Mouse (Mus musculus) left cerebral cortex, adult 11 months (tissue): ENCODE results near the gene Rpp25.

Source experiments
- DNase-seq: peaks from one replicate; pipeline ENCODE4 v3.0.0; 2022; ENCODE audit warnings: low spot score

Gene Rpp25

DNA sequence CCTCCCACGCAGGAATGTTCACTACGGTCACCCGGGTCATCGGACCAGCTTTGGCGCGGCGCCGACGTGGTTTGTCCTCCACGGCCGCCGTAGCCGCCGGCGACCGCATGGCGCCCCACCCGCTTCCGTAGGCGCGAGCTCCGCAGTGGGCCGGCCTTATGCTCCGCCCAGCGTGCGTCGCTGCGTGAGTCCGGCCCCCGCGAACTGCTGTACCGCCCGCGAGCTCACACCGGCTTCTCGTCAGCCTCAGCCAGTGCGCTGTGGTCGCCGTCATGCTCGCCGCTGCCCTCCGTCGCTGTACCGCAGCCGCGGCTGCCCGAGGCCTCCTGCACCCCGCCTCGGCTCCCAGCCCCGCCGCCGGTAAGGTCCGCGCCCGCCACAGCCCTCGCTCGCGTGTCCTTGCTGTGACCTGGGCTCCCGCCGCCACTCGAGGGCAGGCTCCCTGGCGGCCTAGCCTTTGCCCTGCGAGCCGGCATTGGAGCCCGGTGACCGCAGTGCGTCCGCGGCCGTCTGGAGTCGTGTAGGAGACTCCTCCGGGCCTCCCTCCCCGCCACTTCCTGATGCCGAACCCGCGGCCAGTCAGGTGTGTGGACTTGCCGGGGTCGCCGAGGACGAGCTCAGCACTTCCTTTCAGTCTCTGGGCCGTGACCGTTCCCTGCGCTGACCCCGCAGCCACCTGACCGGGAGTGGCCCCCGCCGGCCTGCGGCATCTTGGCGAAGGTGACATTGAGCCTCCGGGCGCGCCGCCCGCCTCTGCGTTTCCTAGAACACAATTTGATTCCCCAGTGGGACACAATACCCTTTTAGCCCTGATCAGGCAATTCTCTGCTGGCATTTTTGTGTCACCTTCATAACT is 17.5 kb downstream of the Rpp25 start, which contains the start of gene Cox5a:
Cox5a (plus strand) TSS at position 219 of the 856 bp plus-strand sequence.
- peak; percentile 88 for DNase-seq

DNA sequence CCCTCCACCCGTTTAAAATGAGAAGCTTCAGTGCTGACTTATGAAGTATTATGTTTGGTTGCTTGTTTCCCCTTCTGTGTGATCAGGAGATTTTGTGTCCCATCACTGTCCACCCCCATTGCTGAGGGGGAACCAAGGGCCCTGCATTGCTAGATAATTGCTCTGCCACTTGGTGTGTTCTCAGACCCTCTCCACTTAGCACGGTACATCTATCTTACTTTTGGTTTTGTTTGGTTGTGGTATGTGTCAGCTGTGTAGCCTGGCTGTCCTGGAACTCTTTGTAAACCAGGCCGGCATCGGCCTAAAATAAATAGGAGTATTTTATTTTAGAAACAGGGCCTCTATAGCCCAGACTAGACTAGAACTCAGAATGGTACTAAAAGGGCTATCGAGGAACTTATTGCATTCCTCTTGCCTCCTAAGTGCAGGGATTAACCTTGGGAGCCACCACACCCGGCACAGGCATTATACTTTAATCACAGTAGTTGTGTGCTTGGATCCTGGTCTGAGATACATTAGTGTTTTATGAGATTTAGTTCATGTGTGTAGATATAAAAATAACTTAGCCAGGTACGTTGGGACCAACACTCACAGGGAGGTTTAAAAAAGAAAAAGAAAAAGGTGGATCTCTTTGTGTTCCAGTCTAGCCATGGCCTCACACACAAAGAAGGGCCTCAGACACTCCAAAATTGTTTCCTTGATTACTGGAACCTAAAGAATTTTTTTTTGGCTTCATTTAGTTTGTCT is 18.5 kb downstream of the Rpp25 start:
- DNase-seq = no peak

DNA sequence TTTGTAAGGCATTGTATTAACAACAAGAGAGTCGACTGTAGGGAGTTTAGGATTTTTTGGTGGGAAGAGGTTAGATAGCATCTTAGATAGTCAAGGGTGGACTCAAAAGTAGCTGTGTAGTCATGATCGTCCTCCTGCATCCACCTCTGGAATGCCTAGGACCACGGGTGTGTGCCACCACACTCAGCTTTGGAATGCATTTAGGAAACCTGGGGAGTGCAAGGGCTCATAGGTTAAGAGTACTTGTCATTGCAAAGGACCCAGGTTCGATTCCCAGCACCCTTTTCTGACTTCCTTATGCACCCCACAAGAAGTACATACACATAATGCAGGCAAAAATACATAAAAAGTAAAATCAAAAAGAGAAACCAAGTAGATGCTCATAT is 19.0 kb downstream of the Rpp25 start:
- no peak for DNase-seq

DNA sequence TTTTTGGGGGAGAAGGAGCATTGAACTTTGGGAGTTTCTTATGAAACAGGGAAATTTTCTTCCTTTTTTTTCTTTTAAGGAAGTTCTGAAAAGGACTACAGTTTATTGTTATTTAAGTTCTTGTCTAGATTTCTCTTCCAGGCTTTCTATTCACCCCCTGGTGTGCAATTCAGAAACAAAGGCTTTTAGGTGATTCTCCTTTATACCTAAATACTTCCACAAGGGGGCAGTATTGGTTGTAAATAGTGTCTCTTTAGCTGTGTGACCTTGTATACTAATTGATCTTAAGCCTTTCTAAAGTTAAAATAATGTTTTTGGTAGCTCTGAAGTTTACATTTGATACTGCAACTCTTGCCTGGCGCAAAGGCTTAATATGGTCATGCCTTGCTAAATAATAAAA is 19.9 kb downstream of the Rpp25 start:
- DNase-seq = no peak

DNA sequence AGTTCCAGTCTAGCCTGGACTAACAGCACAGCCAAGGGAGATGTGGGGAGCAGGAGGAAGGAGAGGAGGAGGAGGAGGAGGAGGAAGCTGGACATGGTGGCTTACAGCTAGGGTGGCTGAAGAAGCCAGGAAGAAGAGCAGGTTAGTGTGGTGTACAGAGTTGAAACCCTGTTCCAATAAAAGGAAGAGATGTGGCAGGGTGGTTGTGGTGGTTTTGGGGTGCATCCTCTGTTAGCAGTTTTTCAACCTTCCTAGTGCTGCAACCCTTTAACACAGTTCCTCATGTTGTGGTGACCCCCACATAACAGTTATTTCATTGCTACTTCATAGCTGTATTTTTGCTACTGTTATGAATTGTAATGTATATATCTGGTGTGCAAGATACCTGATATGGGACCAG is 20.6 kb downstream of the Rpp25 start:
- DNase-seq = no peak

DNA sequence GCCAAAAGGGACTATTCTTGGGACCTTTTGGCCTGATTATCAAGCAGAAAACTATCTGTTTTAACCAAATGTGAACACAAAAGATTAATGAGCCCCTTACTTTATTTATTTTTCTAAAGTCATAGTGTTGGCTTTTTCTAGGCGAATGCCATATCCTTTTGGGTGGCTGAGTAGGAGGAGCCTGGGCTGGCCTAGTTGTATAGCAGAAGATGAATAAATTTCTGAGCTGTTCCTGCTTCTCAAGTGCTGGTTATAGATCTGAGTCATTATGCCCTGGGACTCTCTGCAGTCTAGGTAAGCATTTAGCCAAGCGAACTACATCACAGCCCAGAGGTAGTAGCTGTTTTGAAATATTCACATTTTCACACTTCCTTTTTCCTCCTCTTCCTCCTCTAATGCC is 21.7 kb downstream of the Rpp25 start:
- DNase-seq = no peak

DNA sequence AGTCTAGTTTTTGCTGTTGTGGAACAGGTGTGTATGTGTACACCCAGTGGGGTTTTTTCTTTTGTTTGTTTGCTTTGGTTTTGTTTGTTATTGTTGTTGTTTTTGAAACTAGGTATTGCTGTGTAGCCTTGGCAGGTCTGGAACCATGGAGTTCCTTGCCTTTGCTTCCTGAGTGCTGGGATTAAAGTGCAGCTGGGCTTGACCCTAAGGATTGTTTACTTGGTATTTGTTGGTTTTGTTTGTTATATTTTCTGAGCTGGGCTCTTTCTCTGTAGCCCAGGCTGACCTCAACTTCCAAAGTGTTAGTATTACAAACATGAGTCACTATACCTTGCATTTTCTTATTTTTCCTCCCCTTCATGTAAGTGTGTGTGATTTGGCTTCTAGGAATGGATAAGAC is 22.6 kb downstream of the Rpp25 start:
- no peak for DNase-seq

DNA sequence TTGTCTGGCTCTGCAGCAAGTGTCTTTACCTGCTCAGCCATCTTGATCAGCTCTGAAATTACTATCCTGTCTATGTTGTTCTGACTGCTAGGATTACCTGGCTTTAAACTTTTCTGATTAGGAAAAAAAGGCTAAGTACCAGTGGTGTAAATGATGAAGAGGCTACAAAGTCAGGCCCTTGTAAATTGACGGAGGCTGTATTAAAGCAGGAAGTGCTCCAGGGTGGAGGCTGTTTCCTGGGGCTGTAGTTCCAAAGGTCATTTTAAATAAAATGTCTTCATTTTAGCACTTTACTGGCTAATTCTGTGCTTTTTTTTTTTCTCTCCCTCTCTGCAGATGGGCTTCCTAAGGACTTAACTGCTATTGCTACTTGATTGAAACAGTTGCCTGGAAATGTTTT is 28.1 kb downstream of the Rpp25 start:
- DNase-seq = no peak

DNA sequence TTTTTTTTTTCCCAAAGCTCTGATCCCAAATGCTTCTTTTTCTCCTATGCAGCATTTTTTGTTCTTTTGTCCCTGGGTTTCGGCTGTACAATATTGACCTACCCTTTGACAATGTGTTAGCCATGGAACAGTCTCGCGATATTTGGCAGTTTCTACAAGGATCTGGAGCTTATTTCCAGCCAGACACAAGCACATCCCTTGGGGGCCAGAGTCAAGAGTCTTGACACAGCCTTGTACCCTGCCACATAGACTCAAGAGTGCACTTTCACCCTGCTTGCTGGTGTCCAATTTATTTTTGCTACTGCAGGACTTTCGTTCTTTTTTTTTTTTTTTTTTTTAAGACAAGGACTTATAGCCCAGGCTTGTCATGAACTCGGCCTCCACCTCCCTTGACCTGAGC is 32.5 kb downstream of the Rpp25 start:
- DNase-seq = no peak

DNA sequence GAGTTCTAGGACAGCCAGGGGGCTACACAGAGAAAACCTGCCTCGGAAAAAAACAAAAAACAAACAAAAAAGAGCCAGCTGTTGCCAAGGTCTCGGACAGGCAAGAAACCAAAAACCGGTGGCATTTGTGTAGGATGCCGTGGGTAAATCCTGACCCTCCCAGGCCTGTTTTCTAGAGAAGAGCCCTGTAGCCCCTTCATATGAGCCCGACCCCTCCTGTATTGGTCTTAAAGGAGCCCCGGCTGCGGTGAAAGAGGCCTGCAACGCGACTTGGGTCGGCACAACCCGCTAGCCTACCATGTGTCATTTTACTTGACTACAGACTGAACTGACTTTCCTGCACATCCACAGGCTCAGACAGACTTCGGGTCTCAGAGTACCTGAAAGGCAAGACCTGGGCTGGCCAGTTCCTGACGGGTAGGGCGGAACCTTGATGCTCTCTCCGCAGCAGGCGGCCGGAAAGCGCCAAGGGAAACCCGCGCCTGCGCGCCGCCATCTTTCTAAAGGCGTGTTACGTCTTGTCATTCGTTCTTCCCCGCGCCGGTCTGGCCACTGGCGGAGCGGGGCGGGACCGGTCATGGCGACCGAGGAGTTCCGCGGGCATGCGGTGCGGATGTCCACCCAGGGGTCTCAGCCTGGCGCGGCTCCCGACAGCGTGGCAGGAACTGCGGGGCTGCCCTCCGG is 33.4 kb downstream of the Rpp25 start, which contains the start of gene Fam219b:
Fam219b (plus strand) TSS at position 485 of the 684 bp plus-strand sequence.
- DNase-seq = peak; percentile 82

DNA sequence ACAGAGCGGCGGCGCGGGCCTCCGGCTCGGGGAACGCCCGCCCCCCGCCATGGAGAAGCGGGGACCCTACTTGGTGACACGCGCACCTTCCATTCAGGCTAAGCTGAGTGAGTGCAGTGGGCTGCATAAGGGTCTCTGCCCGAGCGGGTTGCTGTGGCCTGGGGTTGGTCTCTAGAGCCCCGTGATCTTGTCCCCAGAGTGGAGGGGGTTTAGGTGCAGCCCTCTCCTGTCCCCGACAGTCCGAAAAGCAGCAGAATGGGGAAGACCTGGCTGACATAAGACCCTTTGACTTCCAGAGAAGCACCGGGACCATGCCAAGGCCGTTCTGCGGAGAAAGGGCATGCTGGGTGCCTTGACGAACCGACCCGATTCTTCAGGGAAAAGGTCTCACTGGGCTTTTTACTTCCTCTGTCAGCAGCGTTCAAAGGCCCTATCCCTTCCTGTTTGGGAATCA is 33.9 kb downstream of the Rpp25 start:
- DNase-seq = no peak

DNA sequence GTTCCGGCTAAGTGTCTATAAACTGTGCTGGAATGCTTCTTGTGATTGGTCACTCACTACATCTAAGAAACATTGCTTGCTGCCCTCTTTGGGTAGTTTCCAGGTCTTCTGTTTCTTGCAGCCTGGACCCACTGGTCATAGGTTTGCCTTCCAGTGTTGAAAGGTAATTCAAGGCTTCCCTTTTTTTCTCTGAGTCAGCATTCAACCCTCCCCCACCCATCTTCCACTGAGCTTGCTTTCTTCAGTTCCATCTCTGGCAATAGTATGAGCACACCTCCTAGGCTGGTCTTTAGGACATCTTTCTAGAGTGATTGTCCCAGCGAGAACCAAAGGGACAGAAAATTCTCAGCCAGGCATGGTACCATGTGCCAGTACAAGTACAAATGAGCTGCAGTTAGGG is 35.7 kb downstream of the Rpp25 start:
- DNase-seq = no peak

DNA sequence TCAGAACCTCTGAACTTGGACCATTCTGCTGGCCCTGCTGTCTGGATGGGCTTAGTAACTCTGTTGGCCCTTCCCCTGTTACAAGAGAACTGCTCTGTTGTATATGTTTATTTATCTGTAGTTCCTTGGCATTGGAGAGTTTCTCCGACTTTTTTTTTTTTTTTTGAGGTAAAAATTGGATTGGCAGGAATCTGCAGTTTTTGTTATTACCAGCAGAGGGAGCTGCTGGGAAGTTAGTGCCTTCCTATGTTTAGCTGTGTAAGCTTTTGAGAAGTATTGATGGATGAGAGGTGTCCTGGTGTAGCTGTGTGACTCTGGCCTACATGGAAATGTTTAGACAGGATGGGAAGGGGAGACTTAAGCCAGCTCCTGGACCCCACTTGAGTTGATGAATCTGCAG is 37.5 kb downstream of the Rpp25 start:
- DNase-seq = no peak

DNA sequence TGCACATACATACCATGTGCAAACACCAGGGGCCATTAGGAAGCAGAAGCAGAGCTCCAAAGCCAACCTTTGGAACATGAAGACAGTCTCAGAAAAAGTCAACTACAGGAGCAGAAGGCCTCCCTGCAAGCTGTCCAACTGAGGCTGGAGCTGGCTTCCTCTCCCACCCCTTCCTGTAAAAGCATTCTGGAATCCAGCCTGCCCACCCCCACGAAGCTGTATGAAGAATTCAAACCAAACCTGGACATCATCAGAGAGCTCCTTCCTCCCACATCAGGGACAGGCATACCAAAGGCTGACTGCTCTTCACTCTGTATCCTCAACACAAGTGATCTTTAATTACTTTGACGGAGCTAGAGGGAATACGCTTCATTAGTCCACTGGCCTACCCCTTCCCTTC is 40.1 kb downstream of the Rpp25 start:
- no peak for DNase-seq

DNA sequence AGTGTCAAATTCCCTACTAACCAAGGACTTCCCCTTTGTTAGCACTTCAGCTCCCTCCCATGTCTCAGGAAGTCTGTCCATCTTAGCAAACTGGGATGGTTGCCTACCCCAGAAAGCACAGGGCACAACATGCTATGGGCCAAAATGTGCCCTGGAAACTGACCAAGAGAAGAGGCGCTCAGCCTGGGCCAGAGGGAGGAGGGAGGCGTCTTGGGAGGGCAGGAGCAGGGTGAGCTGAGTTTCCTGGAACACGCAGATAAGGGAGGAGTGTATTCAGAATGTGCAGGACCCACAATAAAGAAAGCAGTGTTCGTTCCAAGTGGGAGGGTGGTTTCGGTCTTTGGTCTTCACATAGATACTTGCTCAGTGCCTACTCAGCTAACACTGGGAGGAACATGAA is 43.5 kb downstream of the Rpp25 start:
- DNase-seq = no peak

DNA sequence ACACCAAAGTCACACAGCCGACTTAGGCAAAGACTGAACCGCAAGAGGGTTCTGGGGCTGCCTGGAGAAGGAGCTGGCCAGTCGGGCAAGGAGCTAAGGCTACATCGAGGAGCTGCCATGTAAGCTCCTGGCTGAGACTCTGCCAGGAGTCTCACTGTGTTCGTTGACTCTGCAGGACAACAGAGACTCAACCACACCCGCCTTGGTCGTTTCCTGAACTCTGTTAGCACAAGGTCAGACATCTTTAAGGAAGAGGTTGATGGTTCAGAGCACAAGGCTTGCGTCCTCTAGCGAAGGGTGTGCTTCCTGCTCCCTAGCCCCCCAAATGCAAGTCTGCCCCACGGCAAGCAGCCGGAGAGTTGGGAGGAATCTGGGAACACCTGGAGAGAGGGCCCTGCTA is 44.0 kb downstream of the Rpp25 start:
- DNase-seq = no peak

DNA sequence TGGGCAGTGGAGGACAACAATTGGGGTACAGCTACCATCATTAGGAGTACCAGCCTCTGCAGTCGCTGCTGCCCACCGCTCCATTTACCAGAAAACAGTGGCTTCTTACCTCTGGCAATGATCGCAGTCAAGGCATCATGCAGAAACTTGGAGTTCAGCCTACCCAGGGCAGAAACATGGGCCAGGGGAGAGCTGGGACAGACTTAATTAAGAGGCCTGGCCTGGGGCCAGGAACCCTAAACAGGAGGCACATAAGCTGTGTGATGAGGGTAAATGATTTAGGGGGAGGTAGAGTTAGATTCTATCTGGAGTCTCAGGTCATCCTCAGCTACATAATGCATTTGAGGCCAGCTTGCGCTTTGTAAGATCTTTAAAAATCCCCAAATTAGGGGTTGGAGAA is 45.4 kb downstream of the Rpp25 start:
- DNase-seq = no peak

DNA sequence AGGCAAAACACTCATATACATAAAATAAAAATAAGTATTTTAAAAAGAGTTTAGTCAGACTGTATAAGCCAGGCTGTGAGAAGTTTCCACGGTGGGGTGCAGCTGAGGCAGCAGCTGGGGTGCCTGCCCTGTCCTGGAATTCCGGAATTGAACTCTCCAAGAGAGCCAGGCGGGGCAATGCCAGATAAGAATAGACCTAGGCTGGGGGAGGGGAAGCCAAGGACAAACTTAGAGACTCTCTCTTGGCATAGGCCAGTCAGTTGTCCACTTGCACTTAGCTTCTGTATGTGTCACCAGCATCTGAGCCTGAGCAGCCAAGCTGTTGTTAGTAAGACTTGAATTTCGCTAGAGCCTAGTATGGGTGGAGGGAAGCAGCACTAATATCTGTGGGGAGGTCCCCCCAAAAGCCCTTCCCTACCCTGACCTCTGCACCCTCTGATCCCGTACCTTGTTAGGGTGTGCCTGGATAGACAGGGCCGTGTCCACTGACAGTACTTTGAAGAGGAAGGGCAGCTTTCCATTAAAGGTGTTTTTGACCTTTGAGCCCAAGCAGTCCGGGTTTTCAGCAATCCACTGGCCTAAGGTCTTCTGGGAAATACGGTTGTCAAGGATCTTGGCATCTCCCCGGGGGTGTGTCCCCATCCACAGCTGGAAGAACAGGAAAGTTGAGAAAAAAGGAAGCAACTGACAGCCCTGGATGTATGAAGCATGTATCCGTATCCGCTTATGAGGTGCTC is 46.5 kb downstream of the Rpp25 start:
- no peak for DNase-seq

DNA sequence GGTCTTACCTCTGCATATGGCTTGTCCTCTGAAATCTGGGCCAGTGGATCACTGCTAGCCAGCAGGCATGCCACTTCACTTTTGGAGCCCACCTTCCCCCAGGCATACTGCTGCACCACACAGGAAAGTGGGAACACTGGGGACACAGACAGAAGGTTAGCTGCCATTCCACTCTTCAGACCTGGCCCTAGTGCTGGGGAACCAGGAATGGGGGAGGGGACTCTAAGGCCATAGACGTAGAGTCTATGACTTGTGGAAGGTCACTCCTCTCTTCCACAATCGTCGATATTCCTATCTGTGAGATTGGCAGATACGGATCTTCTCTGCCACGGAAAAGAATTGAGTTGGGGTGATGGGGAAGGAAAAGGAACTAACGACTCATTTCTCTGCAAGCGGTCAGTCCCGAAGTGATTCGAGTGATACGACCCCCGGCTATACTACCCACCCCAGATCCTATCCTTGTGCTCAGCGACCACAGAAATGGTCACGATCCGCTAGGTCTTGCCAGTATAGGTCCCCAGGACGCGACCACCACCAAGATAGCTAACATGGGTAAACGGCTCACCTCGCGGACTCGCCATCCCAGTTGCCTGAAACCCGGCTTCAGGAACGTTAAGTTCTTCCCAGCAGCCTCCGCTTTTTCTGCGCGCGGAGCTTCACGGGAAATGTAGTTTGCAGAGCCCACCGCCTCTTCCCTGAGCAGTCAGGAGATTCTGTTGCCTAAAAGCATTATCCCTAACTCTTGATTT is 48.5 kb downstream of the Rpp25 start, which contains the start of gene Mpi:
Mpi (minus strand) TSS at position 625 of the 749 bp plus-strand sequence.
- no peak for DNase-seq

DNA sequence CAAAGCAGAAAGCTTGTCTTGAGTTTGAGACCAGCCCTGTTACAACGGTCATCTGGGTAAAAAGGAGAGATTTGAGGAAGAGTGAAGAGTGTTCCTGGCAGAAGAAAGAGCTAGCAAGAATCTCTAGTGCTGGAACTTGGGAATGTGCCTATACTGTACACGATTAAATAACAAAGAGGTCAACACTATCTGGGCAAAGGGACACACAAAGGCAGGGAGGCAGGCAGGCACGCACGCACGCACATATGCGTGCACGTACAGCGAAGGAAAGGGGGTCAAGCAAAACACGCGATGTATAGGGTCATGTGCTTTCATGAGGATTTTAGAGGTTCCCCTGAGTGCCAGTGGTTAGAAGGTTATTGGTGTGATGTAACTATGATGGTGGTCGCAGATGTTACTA is 49.3 kb downstream of the Rpp25 start:
- no peak for DNase-seq

DNA sequence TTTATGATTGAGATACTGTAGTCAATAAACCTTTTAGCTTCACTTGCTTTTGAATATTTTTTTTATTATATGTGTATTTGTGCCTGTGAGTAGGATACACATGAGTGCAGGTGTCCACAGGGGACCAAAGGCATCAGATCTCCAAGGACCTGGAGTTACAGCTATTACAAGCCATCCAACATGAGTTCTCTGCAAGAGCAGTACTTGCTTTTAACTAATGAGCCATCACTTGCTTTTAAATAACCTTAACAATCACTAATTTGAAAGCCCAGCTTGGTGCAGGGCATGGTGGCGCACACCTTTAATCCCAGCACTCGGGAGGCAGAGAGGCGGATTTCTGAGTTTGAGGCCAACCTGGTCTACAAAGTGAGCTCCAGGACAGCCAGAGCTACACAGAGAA is 50.9 kb downstream of the Rpp25 start:
- DNase-seq = no peak
